Mouse (Mus musculus) kidney, postnatal 0 days (tissue): Measurements from ENCODE around the gene Gm27179. TPM values are rescaled to one million over a fixed set of nuclear protein-coding genes. Genes with fewer than 3 reads are reported as not detected.
"Not testable (repeated sequence)": the region's sequence is repeated elsewhere in the genome, so short reads cannot be mapped to it uniquely, and the experiment has no call there.

Experiments
- ATAC-seq: fragments of 200-750 bp; cut with Nextera tagmentation; replicated peaks from 2 replicates; pipeline ENCODE4 v1.8.0; 2017; ENCODE audit warnings: low read depth, moderate number of reproducible peaks, moderate TSS enrichment, moderate library complexity; ENCODE audit not compliant: low FRiP score
- DNase-seq: peaks from one replicate; pipeline ENCODE4 v3.0.0-alpha.2; 2016; ENCODE audit warnings: low spot score
- H3K27ac ChIP-seq: fragments of 300-500 bp; sonication (generic); 2 replicates; pipeline ENCODE4 v1.5.1; 2014; ENCODE audit warnings: mild to moderate bottlenecking
- H3K27me3 ChIP-seq: fragments of 300-500 bp; sonication (generic); 2 replicates; pipeline ENCODE4 v1.6.1; 2014; ENCODE audit warnings: low read length, mixed read lengths; ENCODE audit not compliant: insufficient read depth
- H3K36me3 ChIP-seq: fragments of 300-500 bp; sonication (generic); 2 replicates; pipeline ENCODE4 v1.6.1; 2014; ENCODE audit warnings: low read length, mixed read lengths; ENCODE audit not compliant: insufficient read depth
- H3K4me1 ChIP-seq: fragments of 300-500 bp; sonication (generic); replicated peaks from 2 replicates; pipeline ENCODE4 v1.6.1; 2014; ENCODE audit warnings: antibody characterized with exemption, low read length, mixed read lengths; ENCODE audit not compliant: insufficient read depth
- H3K4me2 ChIP-seq: fragments of 300-500 bp; sonication (generic); 2 replicates; pipeline ENCODE4 v1.6.1; 2014; ENCODE audit warnings: mild to moderate bottlenecking, low read length, moderate library complexity, mixed read lengths
- H3K4me3 ChIP-seq: fragments of 300-500 bp; sonication (generic); replicated peaks from 2 replicates; pipeline ENCODE4 v1.5.1; 2014; ENCODE audit warnings: low read depth, low read length
- H3K9ac ChIP-seq: fragments of 300-500 bp; sonication (generic); 2 replicates; pipeline ENCODE4 v1.6.1; 2014; ENCODE audit warnings: low read depth, low read length
- H3K9me3 ChIP-seq: fragments of 300-500 bp; sonication (generic); replicated peaks from 2 replicates; pipeline ENCODE4 v1.6.1; 2016; ENCODE audit warnings: low read length, inconsistent platforms, mixed read lengths
- WGBS: fragments of 180-500 bp; shearing (Covaris S2); extraction: QIAGEN DNeasy Blood & Tissue Kit; methylation state at CpG from one replicate; pipeline ENCODE4 v1.1.7; 2014; 5-methylcytosine and 5-hydroxymethylcytosine counted together
- polyA plus RNA-seq: library from polyadenylated mRNA; unstranded; fragments of >200 nt; fragmentation: Nextera tagmentation; extraction: Ambion mirVana; gene quantifications from 2 replicates; pipeline ENCODE4 v1.2.1, GENCODE M21; 2015

Gene Gm27179
- polyA plus RNA-seq, 1 experiment from 2014 or later = not detected

- H3K9me3 ChIP-seq, H3K27me3 ChIP-seq, H3K27ac ChIP-seq, ATAC-seq, H3K36me3 ChIP-seq, H3K4me3 ChIP-seq, DNase-seq, H3K9ac ChIP-seq, H3K4me1 ChIP-seq, H3K4me2 ChIP-seq: not testable (repeated sequence)
- no CpG with 5 or more reads among the region's 7 CpGs for WGBS
Observed at GRCm38 (mm10) chr14:69536539-69536938, 24.2 kb upstream of the Gm27179 start.

GRCm38 (mm10) chr14:69526202-69526601 is 13.9 kb upstream of the Gm27179 start:
- not testable (repeated sequence) for H3K9ac ChIP-seq, H3K36me3 ChIP-seq, H3K4me3 ChIP-seq, H3K4me1 ChIP-seq, H3K4me2 ChIP-seq, DNase-seq, H3K9me3 ChIP-seq, ATAC-seq, H3K27ac ChIP-seq, H3K27me3 ChIP-seq
- no CpG with 5 or more reads among the region's 1 CpGs for WGBS

GRCm38 (mm10) chr14:69523001-69523400 is 10.7 kb upstream of the Gm27179 start:
- H3K9me3 ChIP-seq, DNase-seq, H3K4me2 ChIP-seq, H3K27me3 ChIP-seq, H3K36me3 ChIP-seq, ATAC-seq, H3K4me3 ChIP-seq, H3K27ac ChIP-seq, H3K4me1 ChIP-seq, H3K9ac ChIP-seq: not testable (repeated sequence)
- no CpG with 5 or more reads among the region's 1 CpGs for WGBS

GRCm38 (mm10) chr14:69520810-69521209 is 8.5 kb upstream of the Gm27179 start:
- not testable (repeated sequence) for H3K9ac ChIP-seq, H3K9me3 ChIP-seq, ATAC-seq, H3K4me3 ChIP-seq, H3K4me2 ChIP-seq, H3K4me1 ChIP-seq, H3K36me3 ChIP-seq, DNase-seq, H3K27me3 ChIP-seq, H3K27ac ChIP-seq
- no CpG with 5 or more reads among the region's 2 CpGs for WGBS

GRCm38 (mm10) chr14:69507000-69507399 is 5.3 kb downstream of the Gm27179 start:
- H3K4me3 ChIP-seq, ATAC-seq, H3K9ac ChIP-seq, H3K9me3 ChIP-seq, H3K27me3 ChIP-seq, H3K4me1 ChIP-seq, H3K27ac ChIP-seq, DNase-seq, H3K36me3 ChIP-seq, H3K4me2 ChIP-seq: not testable (repeated sequence)
- no CpG with 5 or more reads among the region's 1 CpGs for WGBS

GRCm38 (mm10) chr14:69503174-69503573 is 9.2 kb downstream of the Gm27179 start, which contains the start of gene Gm16867:
Gene Gm16867 (minus strand): TSS chr14:69503362.
- not testable (repeated sequence) for H3K4me1 ChIP-seq, H3K9me3 ChIP-seq, DNase-seq, H3K36me3 ChIP-seq, H3K4me2 ChIP-seq, H3K4me3 ChIP-seq, H3K27ac ChIP-seq, H3K27me3 ChIP-seq, H3K9ac ChIP-seq
- peak; percentile 97 for ATAC-seq
- WGBS = no CpG with 5 or more reads among the region's 29 CpGs

GRCm38 (mm10) chr14:69502440-69503150 is 9.8 kb downstream of the Gm27179 start:
- H3K36me3 ChIP-seq, H3K27me3 ChIP-seq, H3K4me2 ChIP-seq, H3K27ac ChIP-seq, DNase-seq, H3K4me3 ChIP-seq, H3K9me3 ChIP-seq, H3K4me1 ChIP-seq, H3K9ac ChIP-seq: not testable (repeated sequence)
- peak; percentile 51 for ATAC-seq
- WGBS = no CpG with 5 or more reads among the region's 73 CpGs

- H3K9ac ChIP-seq, H3K9me3 ChIP-seq, H3K4me3 ChIP-seq, H3K4me1 ChIP-seq, H3K36me3 ChIP-seq, H3K27me3 ChIP-seq, ATAC-seq, H3K4me2 ChIP-seq, DNase-seq, H3K27ac ChIP-seq: not testable (repeated sequence)
Observed at GRCm38 (mm10) chr14:69496259-69496658, 16.1 kb downstream of the Gm27179 start.

GRCm38 (mm10) chr14:69494946-69495345 is 17.4 kb downstream of the Gm27179 start:
- no CpG with 5 or more reads among the region's 2 CpGs for WGBS
- not testable (repeated sequence) for H3K36me3 ChIP-seq, DNase-seq, H3K4me3 ChIP-seq, H3K4me2 ChIP-seq, H3K27me3 ChIP-seq, H3K9me3 ChIP-seq, H3K9ac ChIP-seq, H3K4me1 ChIP-seq, H3K27ac ChIP-seq, ATAC-seq

- not testable (repeated sequence) for H3K4me1 ChIP-seq, ATAC-seq, H3K9ac ChIP-seq, H3K36me3 ChIP-seq, H3K4me3 ChIP-seq, H3K27me3 ChIP-seq, DNase-seq, H3K4me2 ChIP-seq, H3K27ac ChIP-seq, H3K9me3 ChIP-seq
- WGBS = no CpG with 5 or more reads among the region's 3 CpGs
Observed at GRCm38 (mm10) chr14:69494522-69494921, 17.8 kb downstream of the Gm27179 start.
